In the genomic region with DNA sequence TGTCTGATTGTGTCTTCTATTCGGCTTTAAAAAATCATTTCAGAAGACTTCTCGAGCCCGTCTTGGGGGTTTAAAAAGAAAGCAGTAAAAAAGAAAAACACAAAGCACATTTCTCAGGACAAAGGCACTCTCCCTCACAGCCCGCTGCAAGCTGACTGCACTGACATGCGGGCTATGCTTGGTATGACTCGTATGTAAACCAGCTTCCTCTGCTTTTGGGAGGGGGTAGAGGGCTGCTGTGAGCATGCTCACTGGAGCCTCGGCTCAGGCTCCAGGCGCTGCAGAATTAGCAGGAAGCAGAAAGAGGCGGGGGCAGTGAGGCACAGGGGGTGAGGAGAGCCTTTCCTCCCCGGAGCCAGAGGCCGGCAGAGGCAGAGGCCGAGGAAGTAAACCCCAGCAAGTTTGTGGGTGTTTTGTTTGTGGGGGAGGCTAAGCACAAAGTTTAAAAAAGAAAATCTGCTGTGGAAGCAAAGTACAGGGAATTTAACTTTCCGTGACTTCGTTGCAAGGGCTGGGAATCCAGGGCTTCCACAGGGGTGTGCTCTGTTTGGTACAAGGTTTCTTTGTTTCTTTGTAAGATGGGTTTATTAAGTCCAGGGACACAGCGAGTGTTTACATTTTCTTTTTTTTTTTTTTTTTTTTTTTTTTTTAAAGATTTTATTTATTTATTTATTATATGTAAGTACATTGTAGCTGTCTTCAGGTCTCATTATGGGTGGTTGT, we compare ENCODE assay signal across 8 mouse cellular contexts. TPM values are rescaled to one million over a fixed set of nuclear protein-coding genes. Genes with fewer than 3 reads are reported as not detected.
DNase-seq lines count a peak whose midpoint lies in the region; ATAC-seq and TF ChIP-seq lines count a peak whose summit lies in the region.

No protein-coding gene starts in this region.

- no peaks in the 10 kb centered on the region for H3K9me3 ChIP-seq in forebrain, embryonic 12.5 days
- 0 out of 2 replicates have a peak, but pooled peaks cover under 1% of the 10 kb centered on the region for H3K9me3 ChIP-seq in heart, postnatal 0 days (replicated peaks; ENCODE audit: control insufficient read depth, low read length)
- H3K9me3 ChIP-seq in liver, embryonic 16.5 days (replicated peaks; ENCODE audit: control insufficient read depth, low read length) = no peaks in the 10 kb centered on the region
- peaks cover under 1% of the 10 kb centered on the region; the same call in 1 of the 2 replicates for H3K9me3 ChIP-seq in neural tube, embryonic 11.5 days (ENCODE audit: control insufficient read depth, low read length)
- H3K9me3 ChIP-seq in stomach, embryonic 15.5 days = no peaks in the 10 kb centered on the region

- peaks cover 38% of the 10 kb centered on the region for H3K4me1 ChIP-seq in forebrain, embryonic 12.5 days
- peaks cover 29% of the 10 kb centered on the region for H3K4me1 ChIP-seq in heart, postnatal 0 days (ENCODE audit: control insufficient read depth, insufficient read depth)
- peaks cover 32% of the 10 kb centered on the region for H3K4me1 ChIP-seq in liver, embryonic 16.5 days (ENCODE audit: control insufficient read depth, low read depth, low read length)
- peaks cover 30% of the 10 kb centered on the region for H3K4me1 ChIP-seq in neural tube, embryonic 11.5 days (ENCODE audit: control insufficient read depth, insufficient read depth, low read length)
- H3K4me1 ChIP-seq in stomach, embryonic 15.5 days = peaks cover 29% of the 10 kb centered on the region

- 3% methylated on average over 15 of the region's 15 CpGs for WGBS in forebrain, embryonic 12.5 days
- WGBS in heart, postnatal 0 days = 4% methylated on average over 15 of the region's 15 CpGs
- WGBS in liver, embryonic 16.5 days (ENCODE audit: insufficient replicate concordance) = 4% methylated on average over 15 of the region's 15 CpGs
- WGBS in neural tube, embryonic 11.5 days = 8% methylated on average over 15 of the region's 15 CpGs
- WGBS in stomach, embryonic 15.5 days = 2% methylated on average over 15 of the region's 15 CpGs

- peak overlapping the region; percentile 85 for H3K9ac ChIP-seq in forebrain, embryonic 12.5 days
- peak overlapping the region; percentile 79 for H3K9ac ChIP-seq in heart, postnatal 0 days (replicated peaks; ENCODE audit: low read depth, low read length)
- peak overlapping the region; percentile 59 for H3K9ac ChIP-seq in liver, embryonic 16.5 days (ENCODE audit: low read depth, low read length)
- peak overlapping the region; percentile 89 for H3K9ac ChIP-seq in neural tube, embryonic 11.5 days (ENCODE audit: low read length)
- H3K9ac ChIP-seq in stomach, embryonic 15.5 days = peak overlapping the region; percentile 69; the same call in 1 of the 2 replicates

- TF ChIP-seq EP300 in heart, postnatal 0 days (IDR thresholded peaks at IDR 0.05; ENCODE audit: low read depth) = 0 out of 2 replicates have a peak, but pooled peaks have one; percentile 54

- ATAC-seq in forebrain, embryonic 12.5 days (ENCODE audit: low FRiP score) = peak; percentile 90
- peak; percentile 96 for ATAC-seq in heart, postnatal 0 days (ENCODE audit: insufficient read depth, low read depth)
- ATAC-seq in liver, embryonic 16.5 days (ENCODE audit: low read depth) = peak; percentile 89
- ATAC-seq in neural tube, embryonic 11.5 days (ENCODE audit: insufficient read depth, low FRiP score, low TSS enrichment) = peak; percentile 88
- peak; percentile 93 for ATAC-seq in stomach, embryonic 15.5 days (ENCODE audit: insufficient read depth, low FRiP score, low read depth)

- no peaks in the 10 kb centered on the region for H3K27me3 ChIP-seq in forebrain, embryonic 12.5 days
- H3K27me3 ChIP-seq in heart, postnatal 0 days (ENCODE audit: control insufficient read depth, insufficient read depth, low read length) = no peaks in the 10 kb centered on the region
- H3K27me3 ChIP-seq in liver, embryonic 16.5 days (ENCODE audit: control insufficient read depth, insufficient read depth, low read depth, low read length) = no peaks in the 10 kb centered on the region
- H3K27me3 ChIP-seq in neural tube, embryonic 11.5 days (ENCODE audit: control insufficient read depth, insufficient read depth, low read length) = no peaks in the 10 kb centered on the region
- H3K27me3 ChIP-seq in stomach, embryonic 15.5 days (replicated peaks) = no peaks in the 10 kb centered on the region

- H3K4me3 ChIP-seq in forebrain, embryonic 12.5 days (replicated peaks) = peak overlapping the region; percentile 64
- H3K4me3 ChIP-seq in heart, postnatal 0 days (ENCODE audit: low read depth, low read length) = peak overlapping the region; percentile 89
- H3K4me3 ChIP-seq in liver, embryonic 16.5 days (ENCODE audit: low read depth, low read length) = peak overlapping the region; percentile 65
- H3K4me3 ChIP-seq in neural tube, embryonic 11.5 days (ENCODE audit: low read depth, low read length) = peak overlapping the region; percentile 58
- peak overlapping the region; percentile 63 for H3K4me3 ChIP-seq in stomach, embryonic 15.5 days (replicated peaks)

- peak overlapping the region; percentile 71 for H3K4me2 ChIP-seq in forebrain, embryonic 12.5 days
- peak overlapping the region; percentile 78 for H3K4me2 ChIP-seq in heart, postnatal 0 days (ENCODE audit: low read depth, low read length)
- peak overlapping the region; percentile 75 for H3K4me2 ChIP-seq in liver, embryonic 16.5 days (ENCODE audit: low read depth, low read length)
- H3K4me2 ChIP-seq in neural tube, embryonic 11.5 days (ENCODE audit: low read depth) = peak overlapping the region; percentile 74
- peak overlapping the region; percentile 62 for H3K4me2 ChIP-seq in stomach, embryonic 15.5 days

- no peaks in the 10 kb centered on the region for H3K36me3 ChIP-seq in forebrain, embryonic 12.5 days (replicated peaks)
- H3K36me3 ChIP-seq in heart, postnatal 0 days (replicated peaks; ENCODE audit: control insufficient read depth, insufficient read depth, low read length) = no peaks in the 10 kb centered on the region
- H3K36me3 ChIP-seq in liver, embryonic 16.5 days (ENCODE audit: control insufficient read depth, insufficient read depth) = no peaks in the 10 kb centered on the region
- no peaks in the 10 kb centered on the region for H3K36me3 ChIP-seq in neural tube, embryonic 11.5 days (ENCODE audit: control insufficient read depth, insufficient read depth, low read length)
- H3K36me3 ChIP-seq in stomach, embryonic 15.5 days = no peaks in the 10 kb centered on the region

- H3K27ac ChIP-seq in forebrain, embryonic 12.5 days = peak overlapping the region; percentile 83
- H3K27ac ChIP-seq in heart, postnatal 0 days (ENCODE audit: low read depth) = peak overlapping the region; percentile 93
- peak overlapping the region; percentile 55 for H3K27ac ChIP-seq in liver, embryonic 16.5 days (ENCODE audit: low read length)
- peak overlapping the region; percentile 40 for H3K27ac ChIP-seq in neural tube, embryonic 11.5 days (ENCODE audit: low read depth, low read length)
- peak overlapping the region; percentile 87 for H3K27ac ChIP-seq in stomach, embryonic 15.5 days

- TF ChIP-seq CTCF in heart, postnatal 0 days (IDR thresholded peaks at IDR 0.05; ENCODE audit: low read depth) = no peak

- peak; percentile 97 for DNase-seq in 3T3-L1 (ENCODE audit: low read depth, low spot score)
- peak; percentile 92 for DNase-seq in adrenal gland, postnatal 10 days
- peak; percentile 97 for DNase-seq in heart, postnatal 0 days (ENCODE audit: low spot score)
- DNase-seq in kidney, postnatal 36 days = peak; percentile 91 to 95
- peak; percentile 89 for DNase-seq in neural tube, embryonic 11.5 days (ENCODE audit: low spot score)

RNA-seq across cellular contexts. Expression of a gene that starts 48.0 kb away (rescaled TPM):
- 10 to 100 TPM; 82.4 to 93.1 TPM for total RNA-seq in adrenal gland, postnatal 10 days (2021)
- polyA plus RNA-seq in forebrain, embryonic 12.5 days (2016; fragmentation: Nextera tagmentation; extraction: Ambion mirVana) = 91.2 and 96.1 TPM in 2 replicates
- 50.9 and 52.2 TPM in 2 replicates for total RNA-seq in heart, postnatal 0 days (2014; rRNA removed; ENCODE audit: low replicate concordance)
- polyA plus RNA-seq in heart, postnatal 0 days (2015; fragmentation: Nextera tagmentation; extraction: Ambion mirVana) = 38.8 and 41.5 TPM in 2 replicates
- 10.0 TPM in 2 replicates for polyA plus RNA-seq in liver, embryonic 16.5 days (2015; fragmentation: Nextera tagmentation; extraction: Ambion mirVana)
- 62.0 and 62.3 TPM in 2 replicates for polyA plus RNA-seq in neural tube, embryonic 11.5 days (2014; fragmentation: Nextera tagmentation; extraction: Ambion mirVana)
- polyA plus RNA-seq in stomach, embryonic 15.5 days (2015; fragmentation: Nextera tagmentation; extraction: Ambion mirVana) = 80.5 and 87.0 TPM in 2 replicates

Comparison
In these comparisons a context has a peak if more than half of its experiments do, and no peak if none do; other contexts are left out.
1. Peak in every context shown above with its lines: DNase-seq, ATAC-seq, H3K4me3 ChIP-seq and H3K27ac ChIP-seq.
2. H3K27ac ChIP-seq: peak in every context shown above with its lines; median percentile 93 in heart, postnatal 0 days; 87 in stomach, embryonic 15.5 days; 83 in forebrain, embryonic 12.5 days; 55 in liver, embryonic 16.5 days; 40 in neural tube, embryonic 11.5 days.